Mouse (Mus musculus): Measurements from ENCODE around the gene Olfr460.
"Not testable (repeated sequence)": the region's sequence is repeated elsewhere in the genome, so short reads cannot be mapped to it uniquely, and the experiment has no call there.

The Olfr460 gene

GRCm38 (mm10) chr6:40569187-40569586, at the start of gene Olfr460:
Gene Olfr460, plus strand, starts transcription at chr6:40569487.
- no peak for DNase-seq (ENCODE audit: low read depth, low spot score)

GRCm38 (mm10) chr6:40544690-40545089, 24.6 kb upstream of the Olfr460 start:
- DNase-seq (ENCODE audit: low read depth, low spot score), result no peak

- no peak for DNase-seq (ENCODE audit: low read depth, low spot score)
Measured at GRCm38 (mm10) chr6:40554950-40555349, 14.3 kb upstream of the Olfr460 start, which contains the start of gene Olfr461. Gene Olfr461, minus strand, starts transcription at chr6:40555050.

- DNase-seq (ENCODE audit: low read depth, low spot score), result no peak
Measured at GRCm38 (mm10) chr6:40573618-40574017, 4.3 kb downstream of the Olfr460 start.

- no peak for DNase-seq (ENCODE audit: low read depth, low spot score)
Measured at GRCm38 (mm10) chr6:40576305-40576704, 7.0 kb downstream of the Olfr460 start.

- no peak for DNase-seq (ENCODE audit: low read depth, low spot score)
Measured at GRCm38 (mm10) chr6:40584336-40584735, 15.0 kb downstream of the Olfr460 start.

- no peak for DNase-seq (ENCODE audit: low read depth, low spot score)
Measured at GRCm38 (mm10) chr6:40585645-40586044, 16.4 kb downstream of the Olfr460 start, which contains the start of gene Clec5a. Gene Clec5a, minus strand, starts transcription at chr6:40585821.

GRCm38 (mm10) chr6:40588346-40588745, 19.1 kb downstream of the Olfr460 start:
- DNase-seq (ENCODE audit: low read depth, low spot score), result no peak

GRCm38 (mm10) chr6:40594804-40595550, 25.7 kb downstream of the Olfr460 start:
- no peak for DNase-seq (ENCODE audit: low read depth, low spot score)

GRCm38 (mm10) chr6:40598546-40598945, 29.3 kb downstream of the Olfr460 start:
- DNase-seq (ENCODE audit: low read depth, low spot score), result not testable (repeated sequence)

GRCm38 (mm10) chr6:40607431-40607830, 38.1 kb downstream of the Olfr460 start:
- DNase-seq (ENCODE audit: low read depth, low spot score), result no peak

GRCm38 (mm10) chr6:40610244-40610643, 41.0 kb downstream of the Olfr460 start:
- no peak for DNase-seq (ENCODE audit: low read depth, low spot score)

GRCm38 (mm10) chr6:40613260-40613852, 44.1 kb downstream of the Olfr460 start, which contains the start of gene Tas2r138:
Gene Tas2r138, minus strand, starts transcription at chr6:40613310.
- no peak for DNase-seq (ENCODE audit: low read depth, low spot score)

GRCm38 (mm10) chr6:40617965-40618364, 48.7 kb downstream of the Olfr460 start:
- DNase-seq (ENCODE audit: low read depth, low spot score), result peak; percentile 51
